Mouse (Mus musculus) kidney, postnatal 10 days (tissue): ENCODE results near the gene Gas7.

Source experiments
- DNase-seq: peaks from one replicate; pipeline ENCODE4 v3.0.0; 2021; ENCODE audit warnings: mixed read lengths

The Gas7 gene

GRCm38 (mm10) chr11:67489647-67490175 lies 34.5 kb downstream of the Gas7 start:
- DNase-seq, result no peak

GRCm38 (mm10) chr11:67496796-67497195 lies 41.6 kb downstream of the Gas7 start:
- no peak for DNase-seq

GRCm38 (mm10) chr11:67500115-67500514 lies 44.9 kb downstream of the Gas7 start:
- DNase-seq, result no peak

- no peak for DNase-seq
These were observed 46.4 kb downstream of the Gas7 start for GRCm38 (mm10) chr11:67501468-67502244.

- DNase-seq, result no peak
These were observed 54.1 kb downstream of the Gas7 start for GRCm38 (mm10) chr11:67509219-67509876.

GRCm38 (mm10) chr11:67510831-67511230 lies 55.6 kb downstream of the Gas7 start:
- no peak for DNase-seq

GRCm38 (mm10) chr11:67513001-67513400 lies 57.8 kb downstream of the Gas7 start:
- DNase-seq, result no peak

GRCm38 (mm10) chr11:67514401-67514800 lies 59.2 kb downstream of the Gas7 start:
- DNase-seq, result peak; percentile 37

GRCm38 (mm10) chr11:67515020-67515911 lies 60.0 kb downstream of the Gas7 start:
- peak; percentile 70 for DNase-seq

- no peak for DNase-seq
These were observed 60.7 kb downstream of the Gas7 start for GRCm38 (mm10) chr11:67515912-67516305.

GRCm38 (mm10) chr11:67517748-67518147 lies 62.5 kb downstream of the Gas7 start:
- DNase-seq, result no peak

- DNase-seq, result no peak
These were observed 63.7 kb downstream of the Gas7 start for GRCm38 (mm10) chr11:67518985-67519384.

GRCm38 (mm10) chr11:67522671-67523070 lies 67.4 kb downstream of the Gas7 start:
- no peak for DNase-seq

- peak; percentile 39 for DNase-seq
These were observed 68.6 kb downstream of the Gas7 start for GRCm38 (mm10) chr11:67523806-67524205.

GRCm38 (mm10) chr11:67524731-67525130 lies 69.5 kb downstream of the Gas7 start:
- DNase-seq, result no peak

- DNase-seq, result no peak
These were observed 70.6 kb downstream of the Gas7 start for GRCm38 (mm10) chr11:67525841-67526240.

GRCm38 (mm10) chr11:67526621-67527545 lies 71.6 kb downstream of the Gas7 start:
- DNase-seq, result peak; percentile 76

GRCm38 (mm10) chr11:67531286-67531685 lies 76.0 kb downstream of the Gas7 start:
- DNase-seq, result no peak

- no peak for DNase-seq
These were observed 76.8 kb downstream of the Gas7 start for GRCm38 (mm10) chr11:67531926-67532565.

GRCm38 (mm10) chr11:67532728-67533127 lies 77.5 kb downstream of the Gas7 start:
- no peak for DNase-seq

- no peak for DNase-seq
These were observed 77.9 kb downstream of the Gas7 start for GRCm38 (mm10) chr11:67533151-67533550.
